Mouse (Mus musculus): Measurements from ENCODE around the gene Slc7a7. TPM values are rescaled to one million over a fixed set of nuclear protein-coding genes. Genes with fewer than 3 reads are reported as not detected.

The Slc7a7 gene
- polyA plus RNA-seq, 1 experiment from 2014 or later, result 3.9 TPM

- Histone ChIP-seq H3K9ac (replicated peaks; ENCODE audit: low read depth, low read length) (peak overlapping the region; percentile 86), H3K4me1 (replicated peaks; ENCODE audit: control insufficient read depth, insufficient read depth, low read length) (peaks cover 38% of the 10 kb centered on the region)
These were observed 16.5 kb upstream of the Slc7a7 start for GRCm38 (mm10) chr14:54433941-54434531.

GRCm38 (mm10) chr14:54432837-54433830 lies 15.6 kb upstream of the Slc7a7 start:
- peak overlapping the region; percentile 86 for H3K9ac ChIP-seq (replicated peaks; ENCODE audit: low read depth, low read length)
- H3K4me3 ChIP-seq (replicated peaks; ENCODE audit: low read length), result peak overlapping the region; percentile 68
- 33% methylated on average over 17 of the region's 17 CpGs for WGBS
- ATAC-seq, result peak; percentile 11
- peak overlapping the region; percentile 69 for H3K4me2 ChIP-seq (ENCODE audit: low read length)
- no peaks in the 10 kb centered on the region for H3K27me3 ChIP-seq (replicated peaks; ENCODE audit: control insufficient read depth, insufficient read depth, low read length)
- no peaks in the 10 kb centered on the region for H3K9me3 ChIP-seq (ENCODE audit: control insufficient read depth, low read length)
- H3K36me3 ChIP-seq (ENCODE audit: control insufficient read depth, insufficient read depth), result peaks cover 3% of the 10 kb centered on the region; the same call in 1 of the 2 replicates
- H3K27ac ChIP-seq (ENCODE audit: low read length), result peak overlapping the region; percentile 91
- peaks cover 38% of the 10 kb centered on the region for H3K4me1 ChIP-seq (replicated peaks; ENCODE audit: control insufficient read depth, insufficient read depth, low read length)

More at GRCm38 (mm10) chr14:54433941-54434531, 16.5 kb upstream of the Slc7a7 start:
- H3K4me3 ChIP-seq (replicated peaks; ENCODE audit: low read length), result peak overlapping the region; percentile 68
- H3K4me2 ChIP-seq (ENCODE audit: low read length), result peak overlapping the region; percentile 69
- H3K27ac ChIP-seq (ENCODE audit: low read length), result peak overlapping the region; percentile 91
- no peaks in the 10 kb centered on the region for H3K27me3 ChIP-seq (replicated peaks; ENCODE audit: control insufficient read depth, insufficient read depth, low read length)
- H3K9me3 ChIP-seq (ENCODE audit: control insufficient read depth, low read length), result no peaks in the 10 kb centered on the region
- 65% methylated on average over 12 of the region's 12 CpGs for WGBS
- H3K36me3 ChIP-seq (ENCODE audit: control insufficient read depth, insufficient read depth), result peaks cover 3% of the 10 kb centered on the region; the same call in 1 of the 2 replicates
- no peak for ATAC-seq

GRCm38 (mm10) chr14:54432078-54432836 lies 14.7 kb upstream of the Slc7a7 start:
- Histone ChIP-seq H3K27ac (ENCODE audit: low read length) (peak overlapping the region; percentile 91), H3K36me3 (ENCODE audit: control insufficient read depth, insufficient read depth) (peaks cover 3% of the 10 kb centered on the region; the same call in 1 of the 2 replicates), H3K4me3 (replicated peaks; ENCODE audit: low read length) (peak overlapping the region; percentile 68), H3K9me3 (ENCODE audit: control insufficient read depth, low read length) (no peaks in the 10 kb centered on the region), H3K9ac (replicated peaks; ENCODE audit: low read depth, low read length) (peak overlapping the region; percentile 86), H3K4me2 (ENCODE audit: low read length) (peak overlapping the region; percentile 69), H3K4me1 (replicated peaks; ENCODE audit: control insufficient read depth, insufficient read depth, low read length) (peaks cover 45% of the 10 kb centered on the region), H3K27me3 (replicated peaks; ENCODE audit: control insufficient read depth, insufficient read depth, low read length) (no peaks in the 10 kb centered on the region)
- 2% methylated on average over 54 of the region's 54 CpGs for WGBS
- peak; percentile 24 for ATAC-seq

- Histone ChIP-seq H3K27me3 (replicated peaks; ENCODE audit: control insufficient read depth, insufficient read depth, low read length) (no peaks in the 10 kb centered on the region), H3K27ac (ENCODE audit: low read length) (peak within 1 kb of the TSS; percentile 91), H3K4me1 (replicated peaks; ENCODE audit: control insufficient read depth, insufficient read depth, low read length) (peaks cover 46% of the 10 kb centered on the region), H3K9ac (replicated peaks; ENCODE audit: low read depth, low read length) (peak within 1 kb of the TSS; percentile 86), H3K4me2 (ENCODE audit: low read length) (peak within 1 kb of the TSS; percentile 69), H3K9me3 (ENCODE audit: control insufficient read depth, low read length) (no peaks in the 10 kb centered on the region), H3K4me3 (replicated peaks; ENCODE audit: low read length) (peak within 1 kb of the TSS; percentile 68), H3K36me3 (ENCODE audit: control insufficient read depth, insufficient read depth) (peaks cover 3% of the 10 kb centered on the region; the same call in 1 of the 2 replicates)
- WGBS, result under 1% methylated on average over 49 of the region's 49 CpGs
- ATAC-seq, result peak; percentile 54
These were observed 13.9 kb upstream of the Slc7a7 start, which contains the start of gene Mmp14 for GRCm38 (mm10) chr14:54431334-54432077. Mmp14 (plus strand) TSS chr14:54431612.

- Histone ChIP-seq H3K4me1 (replicated peaks; ENCODE audit: control insufficient read depth, insufficient read depth, low read length) (peaks cover 52% of the 10 kb centered on the region), H3K4me2 (ENCODE audit: low read length) (peak overlapping the region; percentile 69), H3K36me3 (ENCODE audit: control insufficient read depth, insufficient read depth) (peaks cover under 1% of the 10 kb centered on the region; the same call in 1 of the 2 replicates), H3K27ac (ENCODE audit: low read length) (peak overlapping the region; percentile 91), H3K9me3 (ENCODE audit: control insufficient read depth, low read length) (no peaks in the 10 kb centered on the region), H3K27me3 (replicated peaks; ENCODE audit: control insufficient read depth, insufficient read depth, low read length) (no peaks in the 10 kb centered on the region), H3K9ac (replicated peaks; ENCODE audit: low read depth, low read length) (peak overlapping the region; percentile 86), H3K4me3 (replicated peaks; ENCODE audit: low read length) (peak overlapping the region; percentile 68)
- no peak for ATAC-seq
- 3% methylated on average over 18 of the region's 18 CpGs for WGBS
These were observed 13.0 kb upstream of the Slc7a7 start for GRCm38 (mm10) chr14:54430406-54431145.

- no peak overlapping the region for H3K4me3 ChIP-seq (replicated peaks; ENCODE audit: low read length)
- peaks cover 52% of the 10 kb centered on the region for H3K4me1 ChIP-seq (replicated peaks; ENCODE audit: control insufficient read depth, insufficient read depth, low read length)
- H3K27me3 ChIP-seq (replicated peaks; ENCODE audit: control insufficient read depth, insufficient read depth, low read length), result no peaks in the 10 kb centered on the region
- WGBS, result 53% methylated on average over 7 of the region's 7 CpGs
- H3K4me2 ChIP-seq (ENCODE audit: low read length), result peak overlapping the region; percentile 69
- H3K9me3 ChIP-seq (ENCODE audit: control insufficient read depth, low read length), result no peaks in the 10 kb centered on the region
- H3K36me3 ChIP-seq (ENCODE audit: control insufficient read depth, insufficient read depth), result no peaks in the 10 kb centered on the region
- no peak for ATAC-seq
- no peak overlapping the region; the same call in 1 of the 2 replicates for H3K9ac ChIP-seq (replicated peaks; ENCODE audit: low read depth, low read length)
- H3K27ac ChIP-seq (ENCODE audit: low read length), result peak overlapping the region; percentile 91
These were observed 11.9 kb upstream of the Slc7a7 start for GRCm38 (mm10) chr14:54429332-54430093.

GRCm38 (mm10) chr14:54428421-54428820 lies 10.8 kb upstream of the Slc7a7 start:
- Histone ChIP-seq H3K36me3 (ENCODE audit: control insufficient read depth, insufficient read depth) (no peaks in the 10 kb centered on the region), H3K9ac (replicated peaks; ENCODE audit: low read depth, low read length) (no peak overlapping the region), H3K9me3 (ENCODE audit: control insufficient read depth, low read length) (no peaks in the 10 kb centered on the region), H3K4me1 (replicated peaks; ENCODE audit: control insufficient read depth, insufficient read depth, low read length) (peaks cover 43% of the 10 kb centered on the region), H3K27me3 (replicated peaks; ENCODE audit: control insufficient read depth, insufficient read depth, low read length) (no peaks in the 10 kb centered on the region), H3K4me2 (ENCODE audit: low read length) (no peak overlapping the region), H3K4me3 (replicated peaks; ENCODE audit: low read length) (no peak overlapping the region), H3K27ac (ENCODE audit: low read length) (no peak overlapping the region)
- ATAC-seq, result no peak
- 93% methylated on average over 5 of the region's 5 CpGs for WGBS

Measured in forebrain, embryonic 16.5 days (tissue).